Mouse (Mus musculus): ENCODE measurements at regions not wholly inside any gene's neighbourhood (a gene's known extent, or its start where the extent isn't known, plus 50 kb on each side); places are given as distances from the start of the nearest gene placed in this dataset.

- TF ChIP-seq CTCF (IDR thresholded peaks at IDR 0.05; ENCODE audit: low read depth) (no peak), EP300 (optimal IDR thresholded peaks at IDR 0.05) (no peak)
These were observed 308.1 kb upstream of the Slco3a1 start for GRCm38 (mm10) chr7:74862727-74863126.

Measured in stomach, postnatal 0 days (tissue).